Mouse (Mus musculus): ENCODE data around the gene Trmt2a. TPM values are rescaled to one million over a fixed set of nuclear protein-coding genes. Genes with fewer than 3 reads are reported as not detected.

Gene Trmt2a
- polyA plus RNA-seq, 2 experiments from 2014 or later = 27.7 to 46.5 TPM

DNA sequence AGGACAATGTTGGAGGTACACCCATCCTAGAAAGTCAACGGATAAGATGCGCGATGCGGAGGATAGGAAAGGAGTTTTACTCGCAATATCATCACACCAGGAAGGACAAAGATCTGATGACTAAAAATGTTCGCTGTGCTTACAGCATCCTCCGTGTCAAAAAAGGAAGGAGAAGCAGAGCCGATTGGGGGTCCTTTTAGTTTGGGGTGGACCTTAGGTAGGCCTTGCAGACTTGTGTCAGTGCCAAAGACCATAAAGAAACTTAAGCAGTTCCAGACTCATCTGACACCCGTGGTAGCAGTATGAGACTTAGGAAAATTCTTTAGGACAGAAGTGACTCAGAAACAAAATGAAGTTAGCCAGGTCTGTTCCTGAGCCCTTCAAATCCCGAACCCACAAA lies 41.1 kb downstream of the Trmt2a start:
- peak; percentile 1 for ATAC-seq

Other genes with a start within 250 kb of the Trmt2a start
- gene Dgcr6, start 195.8 kb upstream of the Trmt2a start, polyA plus RNA-seq (2017; shearing (Covaris generic)) = 10 to 100 TPM; 15.6 to 19.7 TPM
- gene Prodh, start 158.5 kb upstream of the Trmt2a start, polyA plus RNA-seq (2017; shearing (Covaris generic)) = 1 to 10 TPM; 2.9 to 4.2 TPM
- gene Rtn4r, start 121.0 kb upstream of the Trmt2a start, polyA plus RNA-seq (2017; shearing (Covaris generic)) = not detected
- not detected for gene Ccdc188, start 30.8 kb upstream of the Trmt2a start, polyA plus RNA-seq (2017; shearing (Covaris generic))
- gene Zdhhc8, start 13.5 kb upstream of the Trmt2a start, polyA plus RNA-seq (2017; shearing (Covaris generic)) = 1 to 10 TPM; 1.7 to 2.7 TPM
- 100 to 1,000 TPM; 186 to 213 TPM for gene Ranbp1, start 53 bp downstream of the Trmt2a start, polyA plus RNA-seq (2017; shearing (Covaris generic))
- gene Gm49776, start 9.6 kb downstream of the Trmt2a start, polyA plus RNA-seq (2017; shearing (Covaris generic)) = not detected
- gene Dgcr8, start 40.6 kb downstream of the Trmt2a start, polyA plus RNA-seq (2017; shearing (Covaris generic)) = 10 to 100 TPM; 22.0 to 24.5 TPM
- gene Tango2, start 99.4 kb downstream of the Trmt2a start, polyA plus RNA-seq (2017; shearing (Covaris generic)) = 10 to 100 TPM; 55.4 to 58.0 TPM
- under 1 TPM; 0.51 to 0.93 TPM for gene Arvcf, start 99.5 kb downstream of the Trmt2a start, polyA plus RNA-seq (2017; shearing (Covaris generic))
- 10 to 100 TPM; 16.2 to 21.6 TPM for gene Txnrd2, start 177.7 kb downstream of the Trmt2a start, polyA plus RNA-seq (2017; shearing (Covaris generic))
- gene Comt, start 178.2 kb downstream of the Trmt2a start, polyA plus RNA-seq (2017; shearing (Covaris generic)) = 10 to 100 TPM; 45.6 to 60.6 TPM